Mouse (Mus musculus) heart, embryonic 11.5 days (tissue): ENCODE results near the gene Vac14. TPM values are rescaled to one million over a fixed set of nuclear protein-coding genes. Genes with fewer than 3 reads are reported as not detected.

Experiments used
- ATAC-seq: fragments of 200-750 bp; cut with Nextera tagmentation; replicated peaks from 2 replicates; pipeline ENCODE4 v1.8.0; 2017; ENCODE audit warnings: moderate library complexity; ENCODE audit not compliant: insufficient number of reproducible peaks, low FRiP score, low TSS enrichment
- H3K27ac ChIP-seq: fragments of 300-500 bp; sonication (generic); 2 replicates; pipeline ENCODE4 v1.5.1; 2014; ENCODE audit warnings: mild to moderate bottlenecking, low read depth, low read length
- H3K27me3 ChIP-seq: fragments of 300-500 bp; sonication (generic); 2 replicates; pipeline ENCODE4 v1.6.1; 2014; ENCODE audit warnings: mild to moderate bottlenecking, low read length, mixed read lengths; ENCODE audit not compliant: control insufficient read depth, insufficient read depth
- H3K36me3 ChIP-seq: fragments of 300-500 bp; sonication (generic); 2 replicates; pipeline ENCODE4 v1.6.1; 2014; ENCODE audit warnings: mild to moderate bottlenecking, low read length, moderate library complexity, mixed read lengths; ENCODE audit not compliant: control insufficient read depth, insufficient read depth
- H3K4me1 ChIP-seq: fragments of 300-500 bp; sonication (generic); 2 replicates; pipeline ENCODE4 v1.6.1; 2014; ENCODE audit warnings: low read length; ENCODE audit not compliant: control insufficient read depth, insufficient read depth
- H3K4me2 ChIP-seq: fragments of 300-500 bp; sonication (generic); 2 replicates; pipeline ENCODE4 v1.6.1; 2014; ENCODE audit warnings: mild to moderate bottlenecking, moderate library complexity
- H3K4me3 ChIP-seq: fragments of 300-500 bp; sonication (generic); 2 replicates; pipeline ENCODE4 v1.5.1; 2014; ENCODE audit warnings: low read depth, low read length
- H3K9ac ChIP-seq: fragments of 300-500 bp; sonication (generic); 2 replicates; pipeline ENCODE4 v1.6.1; 2014; ENCODE audit warnings: mild to moderate bottlenecking, low read depth, low read length, moderate library complexity
- H3K9me3 ChIP-seq: fragments of 300-500 bp; sonication (generic); replicated peaks from 2 replicates; pipeline ENCODE4 v1.6.1; 2016; ENCODE audit warnings: low read length; ENCODE audit not compliant: control insufficient read depth
- WGBS: fragments of 180-500 bp; shearing (Covaris S2); extraction: QIAGEN DNeasy Blood & Tissue Kit; methylation state at CpG from one replicate; pipeline ENCODE4 v1.1.7; 2014; ENCODE audit not compliant: insufficient replicate concordance; 5-methylcytosine and 5-hydroxymethylcytosine counted together
- polyA plus RNA-seq: library from polyadenylated mRNA; unstranded; fragments of >200 nt; fragmentation: Nextera tagmentation; extraction: Ambion mirVana; gene quantifications from 2 replicates; pipeline ENCODE4 v1.2.1, GENCODE M21; 2014

Vac14 gene
- polyA plus RNA-seq, 1 experiment from 2014 or later, result 22.7 TPM

GRCm38 (mm10) chr8:110678989-110679388 is 60.6 kb downstream of the Vac14 start:
- 56% methylated on average over 3 of the region's 3 CpGs for WGBS
- no peaks in the 10 kb centered on the region for H3K27me3 ChIP-seq
- H3K36me3 ChIP-seq, result peaks cover 6% of the 10 kb centered on the region
- H3K4me2 ChIP-seq, result no peak overlapping the region
- H3K27ac ChIP-seq, result no peak overlapping the region
- no peak overlapping the region for H3K9ac ChIP-seq
- no peak for ATAC-seq
- H3K4me1 ChIP-seq, result peaks cover 13% of the 10 kb centered on the region
- H3K4me3 ChIP-seq, result no peak overlapping the region
- H3K9me3 ChIP-seq, result no peaks in the 10 kb centered on the region

- Histone ChIP-seq H3K27ac (peak overlapping the region; percentile 54; the same call in 1 of the 2 replicates), H3K9ac (no peak overlapping the region), H3K27me3 (no peaks in the 10 kb centered on the region), H3K36me3 (peaks cover 9% of the 10 kb centered on the region), H3K4me2 (no peak overlapping the region), H3K9me3 (no peaks in the 10 kb centered on the region), H3K4me1 (peaks cover 24% of the 10 kb centered on the region), H3K4me3 (no peak overlapping the region)
- ATAC-seq, result no peak
- WGBS, result 55% methylated on average over 5 of the region's 5 CpGs
Measured at GRCm38 (mm10) chr8:110687726-110688125, 69.3 kb downstream of the Vac14 start.

- Histone ChIP-seq H3K9me3 (no peaks in the 10 kb centered on the region), H3K4me1 (peaks cover 24% of the 10 kb centered on the region), H3K4me3 (no peak overlapping the region), H3K27me3 (no peaks in the 10 kb centered on the region), H3K27ac (peak overlapping the region; percentile 79), H3K4me2 (no peak overlapping the region), H3K9ac (no peak overlapping the region), H3K36me3 (peaks cover 6% of the 10 kb centered on the region; the same call in 1 of the 2 replicates)
- WGBS, result 57% methylated on average over 9 of the region's 9 CpGs
- peak; percentile 64; the same call in 1 of the 2 replicates for ATAC-seq
Measured at GRCm38 (mm10) chr8:110689961-110690360, 71.6 kb downstream of the Vac14 start.

- H3K4me3 ChIP-seq, result no peak overlapping the region
- H3K27ac ChIP-seq, result no peak overlapping the region
- no peaks in the 10 kb centered on the region for H3K36me3 ChIP-seq
- H3K9me3 ChIP-seq, result no peaks in the 10 kb centered on the region
- WGBS, result 65% methylated on average over 5 of the region's 5 CpGs
- ATAC-seq, result no peak
- no peaks in the 10 kb centered on the region for H3K27me3 ChIP-seq
- peaks cover 20% of the 10 kb centered on the region for H3K4me1 ChIP-seq
- H3K4me2 ChIP-seq, result no peak overlapping the region
- H3K9ac ChIP-seq, result no peak overlapping the region
Measured at GRCm38 (mm10) chr8:110694226-110694625, 75.8 kb downstream of the Vac14 start.

- no peak for ATAC-seq
- Histone ChIP-seq H3K27ac (no peak overlapping the region), H3K9ac (no peak overlapping the region), H3K4me2 (no peak overlapping the region), H3K36me3 (no peaks in the 10 kb centered on the region), H3K4me3 (no peak overlapping the region), H3K4me1 (peaks cover 16% of the 10 kb centered on the region), H3K9me3 (no peaks in the 10 kb centered on the region), H3K27me3 (no peaks in the 10 kb centered on the region)
- WGBS, result 85% methylated on average over 4 of the region's 4 CpGs
Measured at GRCm38 (mm10) chr8:110694826-110695225, 76.4 kb downstream of the Vac14 start.

- H3K36me3 ChIP-seq, result no peaks in the 10 kb centered on the region
- no peak for ATAC-seq
- WGBS, result 82% methylated on average over 5 of the region's 5 CpGs
- 0 out of 2 replicates have a peak overlapping the region, but pooled peaks have one; percentile 15 for H3K27ac ChIP-seq
- H3K4me3 ChIP-seq, result no peak overlapping the region
- H3K4me2 ChIP-seq, result no peak overlapping the region
- H3K27me3 ChIP-seq, result no peaks in the 10 kb centered on the region
- H3K9me3 ChIP-seq, result no peaks in the 10 kb centered on the region
- no peak overlapping the region for H3K9ac ChIP-seq
- H3K4me1 ChIP-seq, result peaks cover 12% of the 10 kb centered on the region
Measured at GRCm38 (mm10) chr8:110695431-110695830, 77.0 kb downstream of the Vac14 start.

GRCm38 (mm10) chr8:110696051-110696450 is 77.7 kb downstream of the Vac14 start:
- 83% methylated on average over 4 of the region's 4 CpGs for WGBS

GRCm38 (mm10) chr8:110697571-110697970 is 79.2 kb downstream of the Vac14 start:
- Histone ChIP-seq H3K9me3 (no peaks in the 10 kb centered on the region), H3K4me3 (no peak overlapping the region), H3K4me2 (no peak overlapping the region), H3K27me3 (no peaks in the 10 kb centered on the region), H3K4me1 (peaks cover 22% of the 10 kb centered on the region), H3K9ac (no peak overlapping the region), H3K36me3 (no peaks in the 10 kb centered on the region), H3K27ac (no peak overlapping the region)
- 81% methylated on average over 5 of the region's 5 CpGs for WGBS
- no peak for ATAC-seq

More at GRCm38 (mm10) chr8:110696051-110696450, 77.7 kb downstream of the Vac14 start:
- Histone ChIP-seq H3K4me3 (no peak overlapping the region), H3K4me2 (no peak overlapping the region), H3K4me1 (peaks cover 9% of the 10 kb centered on the region), H3K9me3 (no peaks in the 10 kb centered on the region), H3K9ac (0 out of 2 replicates have a peak overlapping the region, but pooled peaks have one; percentile 49), H3K27ac (no peak overlapping the region), H3K27me3 (no peaks in the 10 kb centered on the region), H3K36me3 (no peaks in the 10 kb centered on the region)
- no peak for ATAC-seq

- Histone ChIP-seq H3K9ac (no peak overlapping the region), H3K27me3 (no peaks in the 10 kb centered on the region), H3K36me3 (no peaks in the 10 kb centered on the region), H3K9me3 (no peaks in the 10 kb centered on the region), H3K4me1 (peaks cover 27% of the 10 kb centered on the region), H3K4me3 (no peak overlapping the region), H3K4me2 (no peak overlapping the region), H3K27ac (no peak overlapping the region)
- 65% methylated on average over 1 of the region's 1 CpGs for WGBS
- no peak for ATAC-seq
Measured at GRCm38 (mm10) chr8:110698098-110698497, 79.7 kb downstream of the Vac14 start.
